Mouse (Mus musculus) myocyte (in vitro differentiated cells): ENCODE data around the gene 1700088E04Rik. TPM values are rescaled to one million over a fixed set of nuclear protein-coding genes. Genes with fewer than 3 reads are reported as not detected.
A peak's percentile ranks its signal among the peaks of the same experiment; 100 is the strongest.

ENCODE experiments used
- H3K27me3 ChIP-seq: one replicate; pipeline ENCODE4 v1.6.1; 2011; ENCODE audit not compliant: control insufficient read depth, insufficient read depth, insufficient read length
- H3K36me3 ChIP-seq: one replicate; pipeline ENCODE4 v1.6.1; 2011; ENCODE audit not compliant: control insufficient read depth, insufficient read depth
- H3K4me2 ChIP-seq: one replicate; pipeline ENCODE4 v1.6.1; 2011; ENCODE audit warnings: low read depth, control low read depth
- H3K4me3 ChIP-seq: one replicate; pipeline ENCODE4 v1.5.1; 2011; ENCODE audit warnings: mild to moderate bottlenecking, control low read depth, moderate library complexity
- H3K79me2 ChIP-seq: one replicate; pipeline ENCODE4 v1.6.1; 2011; ENCODE audit not compliant: control insufficient read depth, insufficient read depth
- H3ac ChIP-seq: one replicate; pipeline ENCODE4 v1.6.1; 2011; ENCODE audit not compliant: control insufficient read depth, insufficient read length
- CEBPB ChIP-seq: IDR thresholded peaks from 2 replicates; pipeline ENCODE4 v1.6.1; 2011; ENCODE audit warnings: mild to moderate bottlenecking, moderate library complexity; ENCODE audit not compliant: poor library complexity, insufficient read depth, severe bottlenecking
- E2F4 ChIP-seq: IDR thresholded peaks from one replicate; pipeline ENCODE4 v1.6.1; 2011; ENCODE audit warnings: mild to moderate bottlenecking, control low read depth, moderate library complexity; ENCODE audit not compliant: insufficient read depth
- MAX ChIP-seq: IDR thresholded peaks from one replicate; pipeline ENCODE4 v1.6.1; 2011; ENCODE audit warnings: low read depth, mild to moderate bottlenecking, control low read depth
- MYOD1 ChIP-seq, 3 experiments: IDR thresholded peaks; one replicate each; pipeline ENCODE4 v1.6.1; 2011; ENCODE audit warnings: control low read depth in 2 of 3, low read depth in 2 of 3, mild to moderate bottlenecking in 2 of 3, moderate library complexity in 1 of 3; ENCODE audit not compliant: insufficient read length in 2 of 3, control insufficient read depth in 1 of 3
- MYOG ChIP-seq, 3 experiments: IDR thresholded peaks; one replicate each; pipeline ENCODE4 v1.6.1; 2011; ENCODE audit warnings: control low read depth in 2 of 3, low read depth in 2 of 3, mild to moderate bottlenecking in 2 of 3; ENCODE audit not compliant: insufficient read length in 2 of 3, control insufficient read depth in 1 of 3, insufficient read depth in 1 of 3
- POLR2A ChIP-seq: IDR thresholded peaks from one replicate; pipeline ENCODE4 v1.6.1; 2011; ENCODE audit warnings: low read depth, mild to moderate bottlenecking, control low read depth, moderate library complexity; ENCODE audit not compliant: insufficient read length
- POLR2AphosphoS2 ChIP-seq: IDR thresholded peaks from one replicate; pipeline ENCODE4 v1.6.1; 2011; ENCODE audit warnings: low read depth, control low read depth; ENCODE audit not compliant: insufficient read length
- REST ChIP-seq: IDR thresholded peaks from one replicate; pipeline ENCODE4 v1.6.1; 2011; ENCODE audit warnings: mild to moderate bottlenecking, control low read depth, moderate library complexity; ENCODE audit not compliant: insufficient read depth, insufficient read length
- SRF ChIP-seq: IDR thresholded peaks from one replicate; pipeline ENCODE4 v1.6.1; 2011; ENCODE audit warnings: low read depth; ENCODE audit not compliant: control insufficient read depth, insufficient read length
- TCF12 ChIP-seq: IDR thresholded peaks from one replicate; pipeline ENCODE4 v1.6.1; 2011; ENCODE audit warnings: mild to moderate bottlenecking, control low read depth; ENCODE audit not compliant: poor library complexity, insufficient read depth, severe bottlenecking
- TCF3 ChIP-seq: IDR thresholded peaks from one replicate; pipeline ENCODE4 v1.6.1; 2011; ENCODE audit warnings: low read depth, control low read depth; ENCODE audit not compliant: insufficient read length
- USF1 ChIP-seq: IDR thresholded peaks from one replicate; pipeline ENCODE4 v1.6.1; 2011; ENCODE audit warnings: low read depth, mild to moderate bottlenecking, control low read depth, moderate library complexity
- polyA plus RNA-seq: library from polyadenylated mRNA; unstranded; fragments of >200 nt; fragmentation: generic; extraction: Trizol; gene quantifications from one replicate; pipeline ENCODE4 v1.2.1, GENCODE M21; 2012; ENCODE audit warnings: missing spikeins

1700088E04Rik gene
- 15.2 TPM for polyA plus RNA-seq

- no peak for TF ChIP-seq MYOD1 (IDR thresholded peaks at IDR 0.05; ENCODE audit: control insufficient read depth in 1 of 3, insufficient read length in 2 of 3, low read depth in 2 of 3)
- peak; percentile 100 for TF ChIP-seq POLR2AphosphoS2
- no peak for TF ChIP-seq USF1
- TF ChIP-seq SRF: no peak
- TF ChIP-seq REST: no peak
- peak; percentile 34 for TF ChIP-seq E2F4
- no peak for TF ChIP-seq MAX
- TF ChIP-seq TCF12: no peak
- TF ChIP-seq POLR2A: peak; percentile 100
- TF ChIP-seq CEBPB: no peak
- TF ChIP-seq MYOG (IDR thresholded peaks at IDR 0.05; ENCODE audit: control insufficient read depth in 1 of 3, insufficient read depth in 1 of 3, insufficient read length in 2 of 3, low read depth in 2 of 3): no peak
Observed at GRCm38 (mm10) chr15:79140866-79141565, at the start of gene 1700088E04Rik, which contains the start of gene Polr2f. Gene 1700088E04Rik, minus strand, starts transcription at chr15:79141253. Gene Polr2f, plus strand, starts transcription at chr15:79141009.

GRCm38 (mm10) chr15:79187819-79188218 lies 46.8 kb upstream of the 1700088E04Rik start:
- H3K79me2 ChIP-seq: no peaks in the 10 kb centered on the region
- H3K4me2 ChIP-seq: no peak overlapping the region
- H3ac ChIP-seq: no peak overlapping the region
- H3K36me3 ChIP-seq: no peaks in the 10 kb centered on the region
- H3K27me3 ChIP-seq: peaks cover 20% of the 10 kb centered on the region
- no peak for TF ChIP-seq REST
- TF ChIP-seq E2F4: no peak
- no peak for TF ChIP-seq TCF3
- TF ChIP-seq MYOD1 (IDR thresholded peaks at IDR 0.05; ENCODE audit: control insufficient read depth in 1 of 3, insufficient read length in 2 of 3, low read depth in 2 of 3): no peak
- no peak for TF ChIP-seq POLR2A
- TF ChIP-seq USF1: no peak
- TF ChIP-seq CEBPB: no peak
- TF ChIP-seq SRF: no peak
- no peak for TF ChIP-seq MAX
- no peak for TF ChIP-seq TCF12
- TF ChIP-seq POLR2AphosphoS2: no peak
- no peak for TF ChIP-seq MYOG (IDR thresholded peaks at IDR 0.05; ENCODE audit: control insufficient read depth in 1 of 3, insufficient read depth in 1 of 3, insufficient read length in 2 of 3, low read depth in 2 of 3)
- no peak overlapping the region for H3K4me3 ChIP-seq

More at GRCm38 (mm10) chr15:79140866-79141565, at the start of gene 1700088E04Rik, which contains the start of gene Polr2f:
- H3K27me3 ChIP-seq: no peaks in the 10 kb centered on the region
- H3ac ChIP-seq: peak within 1 kb of the TSS; percentile 38
- peaks cover 21% of the 10 kb centered on the region for H3K79me2 ChIP-seq
- H3K36me3 ChIP-seq: no peaks in the 10 kb centered on the region
- H3K4me2 ChIP-seq: peak within 1 kb of the TSS; percentile 91
- H3K4me3 ChIP-seq: peak within 1 kb of the TSS; percentile 85

- H3K4me3 ChIP-seq: no peak overlapping the region
- no peaks in the 10 kb centered on the region for H3K79me2 ChIP-seq
- TF ChIP-seq POLR2A (no peak), E2F4 (no peak), MYOD1 (IDR thresholded peaks at IDR 0.05; ENCODE audit: control insufficient read depth in 1 of 3, insufficient read length in 2 of 3, low read depth in 2 of 3) (no peak), USF1 (no peak), MAX (no peak), TCF12 (no peak), TCF3 (no peak), CEBPB (no peak), SRF (no peak), POLR2AphosphoS2 (no peak)
- H3K36me3 ChIP-seq: no peaks in the 10 kb centered on the region
- peaks cover 30% of the 10 kb centered on the region for H3K27me3 ChIP-seq
- H3ac ChIP-seq: no peak overlapping the region
- H3K4me2 ChIP-seq: no peak overlapping the region
Observed at GRCm38 (mm10) chr15:79185213-79185612, 44.2 kb upstream of the 1700088E04Rik start.

GRCm38 (mm10) chr15:79176905-79177304 lies 35.9 kb upstream of the 1700088E04Rik start:
- no peaks in the 10 kb centered on the region for H3K79me2 ChIP-seq

More at GRCm38 (mm10) chr15:79176905-79177304, 35.9 kb upstream of the 1700088E04Rik start:
- Histone ChIP-seq H3K4me3 (no peak overlapping the region), H3K4me2 (peak overlapping the region; percentile 31), H3K36me3 (no peaks in the 10 kb centered on the region), H3K27me3 (peaks cover 24% of the 10 kb centered on the region), H3ac (no peak overlapping the region)
- peak; percentile 11 for TF ChIP-seq TCF3
- peak; percentile 14 for TF ChIP-seq TCF12
- TF ChIP-seq MYOD1 (IDR thresholded peaks at IDR 0.05; ENCODE audit: control insufficient read depth in 1 of 3, insufficient read length in 2 of 3, low read depth in 2 of 3): peak in 2 of 3 experiments; percentile 74 to 81
- TF ChIP-seq MYOG (IDR thresholded peaks at IDR 0.05; ENCODE audit: control insufficient read depth in 1 of 3, insufficient read depth in 1 of 3, insufficient read length in 2 of 3, low read depth in 2 of 3): peak in 1 of 3 experiments; percentile 83
- no peak for TF ChIP-seq SRF
